Mouse (Mus musculus) kidney, adult 8-10 months (tissue): ENCODE data around the gene Cops4.

Experiments used
- DNase-seq, 2 experiments: peaks; one replicate each; pipeline ENCODE4 v3.0.0; 2022

Cops4 gene

DNA sequence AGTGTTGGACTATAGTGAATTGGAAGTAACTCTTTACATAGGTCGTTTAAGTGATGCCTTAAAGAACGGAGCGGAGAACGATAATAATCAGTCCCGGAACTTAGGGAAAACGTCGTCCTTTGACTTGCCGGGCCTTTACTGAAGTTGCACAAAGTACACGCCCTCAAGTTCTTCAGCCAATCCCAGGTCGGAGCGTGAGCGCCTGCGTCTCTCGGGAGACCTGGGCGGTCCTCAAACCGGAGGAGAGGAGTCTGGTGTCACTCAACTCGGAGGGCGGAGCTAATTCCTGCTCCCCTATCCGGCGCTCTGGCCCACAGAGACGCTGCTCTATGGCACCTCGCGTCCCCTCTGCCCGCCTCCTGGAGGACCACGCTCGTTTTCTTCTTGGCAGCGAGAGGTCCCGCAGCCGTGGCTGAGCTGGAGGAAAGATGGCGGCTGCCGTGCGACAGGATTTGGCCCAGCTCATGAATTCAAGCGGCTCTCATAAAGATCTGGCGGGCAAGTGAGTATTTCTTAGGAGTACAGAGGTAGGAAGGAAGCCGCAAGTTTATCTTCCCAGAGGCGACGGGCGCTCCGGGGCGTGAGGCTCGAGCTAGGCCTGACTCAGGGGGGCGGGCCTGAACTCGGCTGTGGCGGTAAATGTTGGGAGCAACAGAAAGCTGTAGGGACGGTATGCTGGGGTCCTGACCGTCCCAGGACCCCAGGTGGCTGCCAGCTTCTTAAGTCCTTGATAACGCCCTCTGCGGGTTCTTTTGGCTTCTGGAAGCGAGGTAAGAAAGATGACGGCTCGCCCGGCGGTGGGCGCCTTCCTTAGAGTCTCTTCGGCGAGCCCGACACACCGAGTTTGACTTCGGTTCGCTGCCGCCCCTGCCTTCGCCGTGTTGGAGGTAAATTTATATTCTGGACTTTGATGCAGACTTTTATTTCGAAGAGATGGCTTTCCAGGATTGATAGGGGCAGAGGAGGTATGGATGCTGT is at the start of gene Cops4:
Gene Cops4 (plus strand): TSS at position 261 of the 978 bp plus-strand sequence.
- peak; percentile 98 to 99 for DNase-seq

DNA sequence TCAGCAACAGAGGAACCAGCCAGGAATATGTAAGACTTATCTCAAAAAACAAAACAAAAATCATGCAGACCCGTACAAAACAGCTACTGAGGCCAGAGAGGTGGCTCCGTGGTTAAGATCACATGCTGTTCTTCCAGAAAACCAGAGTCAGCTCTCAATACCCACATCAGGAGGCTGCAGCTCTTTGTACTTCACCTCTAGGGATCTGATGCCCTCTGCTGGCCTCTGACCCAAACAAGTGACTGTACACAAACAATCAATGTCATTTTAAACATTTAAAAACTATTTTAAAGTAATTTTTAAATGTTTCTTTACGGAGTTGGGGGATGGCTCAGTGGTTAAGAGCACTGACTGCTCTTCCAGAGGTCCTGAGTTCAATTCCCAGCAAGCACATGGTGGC is 41.8 kb upstream of the Cops4 start:
- no peak for DNase-seq

DNA sequence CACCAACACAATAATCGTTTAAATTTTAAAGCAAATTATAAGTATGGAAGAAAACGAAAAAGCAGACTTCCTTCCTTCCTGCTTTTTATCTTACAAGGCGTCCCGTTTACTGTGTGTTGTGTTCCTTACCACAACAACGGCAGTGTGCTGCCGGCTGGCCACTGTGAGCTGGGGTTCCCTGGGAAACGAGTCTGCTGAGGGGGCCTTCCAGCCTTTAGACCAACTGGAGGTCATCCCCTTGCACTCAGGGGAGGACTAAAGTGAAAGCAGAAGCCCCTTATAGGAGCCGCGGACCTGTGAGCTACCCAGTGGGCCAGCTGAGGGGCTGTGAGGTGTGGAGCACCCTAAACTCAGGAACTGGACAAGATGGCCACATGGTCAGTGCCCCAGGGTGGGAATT is 40.5 kb upstream of the Cops4 start:
- DNase-seq: no peak

DNA sequence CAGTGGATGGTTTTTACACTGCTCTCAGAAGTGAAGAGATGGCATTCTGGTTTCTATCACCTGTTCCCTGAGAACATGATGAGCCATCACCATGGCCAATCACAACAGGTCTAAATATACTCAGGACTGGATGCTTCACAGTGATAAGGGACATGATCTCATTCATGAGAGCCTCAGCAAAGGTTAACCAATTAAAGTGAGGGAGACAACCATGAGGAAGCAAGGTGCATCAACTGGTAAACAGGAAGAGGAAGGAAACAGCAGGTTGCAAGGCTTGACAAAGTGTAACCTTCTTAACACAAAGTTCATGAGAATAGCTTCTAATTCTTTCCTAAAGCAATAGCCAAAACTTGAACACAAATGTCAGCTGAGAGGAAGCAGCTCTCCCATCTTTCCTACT is 34.5 kb upstream of the Cops4 start:
- no peak for DNase-seq

DNA sequence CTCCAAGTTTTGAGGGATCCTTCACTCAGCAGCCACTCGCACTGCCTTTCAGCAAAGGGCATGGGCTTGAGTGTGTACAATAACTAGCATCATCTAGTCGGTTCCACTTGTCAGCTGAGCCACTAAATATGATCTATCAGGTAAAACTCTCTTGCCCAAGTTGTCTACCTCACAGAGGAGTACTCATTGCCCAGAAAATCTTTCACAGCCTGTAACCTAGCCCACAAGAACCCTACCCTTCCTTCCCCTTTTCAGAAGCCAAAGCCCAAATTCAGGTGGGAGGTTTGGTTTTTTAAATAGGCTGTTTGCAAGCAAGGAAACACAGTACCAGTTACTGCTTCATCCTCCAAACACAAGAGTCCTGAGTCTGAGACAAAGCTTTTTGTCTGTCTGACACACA is 31.0 kb upstream of the Cops4 start:
- DNase-seq: no peak

DNA sequence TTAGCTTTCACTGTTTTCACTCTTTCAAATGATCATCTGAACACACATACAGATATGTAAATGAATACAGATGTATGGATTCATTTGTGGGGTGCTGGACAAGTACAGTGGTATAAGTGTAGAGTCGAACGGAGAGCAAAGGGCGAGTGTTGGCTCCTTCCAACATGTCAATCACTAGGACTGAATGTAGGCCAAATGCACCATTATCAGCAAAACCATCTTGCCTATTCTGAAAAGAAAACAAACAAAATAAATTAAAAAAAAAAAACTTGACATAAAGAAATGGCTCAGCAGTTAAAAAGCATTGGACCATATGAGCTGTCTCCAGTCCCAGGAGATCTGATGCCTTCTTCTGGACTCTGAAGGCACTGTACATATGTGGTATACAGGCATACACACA is 29.9 kb upstream of the Cops4 start:
- DNase-seq: no peak

DNA sequence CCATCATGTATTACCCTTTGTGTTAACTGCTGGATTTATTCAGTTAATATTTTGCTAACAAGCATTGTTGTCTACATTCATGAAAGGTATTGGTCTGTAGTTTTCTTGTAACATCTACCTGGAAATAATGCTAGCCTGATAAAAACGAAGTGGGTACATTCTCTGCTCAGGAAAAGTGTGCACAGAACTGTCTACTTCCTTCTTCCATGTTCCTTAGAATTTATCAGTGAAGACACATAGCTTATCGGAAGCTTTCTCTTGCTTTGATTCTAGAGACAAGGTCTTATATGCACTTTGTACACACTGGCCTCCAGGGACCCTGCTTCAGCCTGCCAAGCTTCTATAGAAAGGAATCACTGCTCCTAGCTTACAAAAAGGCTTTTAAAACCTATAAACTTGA is 28.8 kb upstream of the Cops4 start:
- DNase-seq: no peak

DNA sequence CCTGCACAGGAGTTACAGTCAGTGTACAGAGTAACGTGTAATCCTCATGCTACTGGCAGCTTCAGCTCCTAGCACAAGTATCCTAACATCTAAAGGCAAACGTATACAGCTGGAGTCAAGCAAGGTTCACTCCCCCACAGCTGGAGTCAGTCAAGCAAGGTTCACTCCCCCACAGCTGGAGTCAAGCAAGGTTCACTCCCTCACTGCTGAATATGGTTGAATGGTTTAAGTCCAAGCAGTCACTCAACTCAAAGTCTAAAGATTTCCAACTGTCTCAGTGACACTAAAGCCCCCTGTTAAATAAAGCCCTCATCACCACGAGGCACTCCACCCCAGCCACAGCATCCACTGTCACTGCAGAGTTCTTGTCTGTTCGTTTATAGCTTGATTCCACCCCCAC is 26.4 kb upstream of the Cops4 start:
- DNase-seq: no peak

DNA sequence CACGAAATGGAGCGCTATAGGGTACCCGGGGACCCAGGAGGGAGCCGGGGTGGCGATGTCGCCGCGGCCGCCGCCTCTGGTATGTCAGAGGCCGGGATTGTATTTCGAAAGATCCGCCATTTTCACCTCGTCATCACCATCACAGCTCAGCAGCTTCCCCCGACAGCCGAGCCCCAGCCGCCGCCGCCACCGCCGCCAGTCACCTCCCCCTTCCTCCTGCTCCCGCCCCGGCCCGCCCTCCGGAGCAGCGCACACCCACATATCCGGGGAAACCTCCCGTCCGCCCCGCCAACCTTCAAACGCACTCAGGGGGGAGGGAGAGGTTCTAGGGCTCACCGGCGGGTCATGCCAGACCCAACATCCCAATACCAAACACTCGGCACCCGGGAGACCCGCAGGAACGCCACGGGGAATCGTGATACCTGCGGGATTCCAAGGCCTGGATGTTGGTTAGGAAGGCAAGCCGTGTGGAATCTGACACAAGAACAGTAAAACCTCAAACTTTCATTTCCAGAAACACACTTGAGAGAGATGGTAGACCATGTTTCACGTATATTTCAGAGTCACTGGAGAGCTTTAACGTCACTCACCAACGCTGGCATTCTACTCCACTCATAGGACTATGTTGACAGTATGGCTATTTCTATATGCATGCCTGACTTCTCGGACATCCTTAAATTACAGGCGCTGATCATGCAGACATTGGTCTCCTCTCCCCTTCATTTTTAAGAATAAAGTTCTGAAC is 19.5 kb upstream of the Cops4 start:
- peak; percentile 77 to 80 for DNase-seq

DNA sequence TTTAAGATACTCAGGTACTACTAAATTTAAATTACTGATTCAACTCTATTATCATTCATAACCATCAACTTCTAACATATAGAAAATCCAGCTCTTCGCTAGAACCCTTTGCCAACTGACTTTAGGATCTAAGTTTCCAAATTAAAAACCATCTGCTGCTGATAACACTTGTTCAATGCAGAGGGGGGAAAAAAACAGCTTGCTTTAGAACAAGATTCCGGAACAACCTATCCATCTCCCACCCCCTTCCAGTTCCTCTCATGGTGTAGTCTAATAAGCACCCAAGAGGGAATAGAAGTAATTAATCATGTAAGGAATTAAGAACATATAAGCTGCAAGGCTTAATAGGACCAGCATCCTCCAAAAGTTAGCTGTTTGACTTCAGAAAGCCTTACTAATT is 18.9 kb upstream of the Cops4 start:
- no peak for DNase-seq

DNA sequence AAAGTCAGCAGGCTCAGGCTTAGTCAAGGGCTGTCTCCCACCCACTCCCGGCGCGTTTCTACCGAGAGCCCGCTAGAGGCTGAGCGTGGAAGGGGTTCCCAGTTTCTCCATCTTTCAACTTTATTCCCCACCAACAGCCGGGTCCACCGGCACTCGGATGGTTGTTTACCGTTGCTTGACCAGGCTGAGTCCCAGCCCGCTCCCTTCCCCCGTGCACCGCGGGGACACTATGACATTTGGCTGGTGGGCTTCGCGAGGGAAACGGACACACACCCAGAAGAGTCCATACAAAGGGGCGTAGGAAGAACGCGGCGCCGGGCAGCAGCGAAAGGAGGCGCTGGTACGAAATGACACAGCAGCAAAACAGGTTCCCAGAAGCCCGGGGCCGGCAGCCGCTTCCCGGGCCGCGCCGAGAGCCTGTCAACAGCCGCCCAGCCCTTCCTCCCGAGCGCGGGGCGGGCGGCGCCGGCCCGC is 18.2 kb upstream of the Cops4 start:
- peak in 1 of 2 experiments; percentile 19 for DNase-seq

DNA sequence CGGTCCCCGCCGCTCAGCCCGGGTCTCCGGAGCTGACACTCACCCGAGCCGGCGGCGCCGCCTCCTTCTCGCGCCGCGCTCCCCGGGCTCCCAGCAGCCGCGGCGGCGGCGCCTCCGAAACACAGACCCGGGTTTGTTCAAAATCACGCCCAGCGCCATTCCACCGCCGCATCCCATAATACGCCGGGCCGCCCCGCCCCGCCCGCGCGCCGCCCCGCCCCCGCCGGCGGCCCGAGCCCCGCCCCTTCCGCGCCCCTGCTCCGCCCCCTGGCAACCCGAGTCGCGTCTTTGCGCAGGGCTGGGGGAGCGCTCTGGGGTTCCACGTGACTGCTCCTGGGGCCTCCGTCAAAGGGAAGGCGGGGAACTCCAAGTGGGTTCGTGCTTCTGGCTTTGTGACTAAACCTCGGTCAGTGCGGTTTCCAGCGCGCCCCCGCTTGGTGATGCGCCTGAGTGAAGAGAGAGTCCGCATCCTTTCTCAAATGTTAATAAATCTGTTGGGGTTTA is 17.6 kb upstream of the Cops4 start, which contains the start of gene Lin54:
Gene Lin54 (minus strand): TSS at position 182 of the 504 bp plus-strand sequence.
- DNase-seq: peak; percentile 84

DNA sequence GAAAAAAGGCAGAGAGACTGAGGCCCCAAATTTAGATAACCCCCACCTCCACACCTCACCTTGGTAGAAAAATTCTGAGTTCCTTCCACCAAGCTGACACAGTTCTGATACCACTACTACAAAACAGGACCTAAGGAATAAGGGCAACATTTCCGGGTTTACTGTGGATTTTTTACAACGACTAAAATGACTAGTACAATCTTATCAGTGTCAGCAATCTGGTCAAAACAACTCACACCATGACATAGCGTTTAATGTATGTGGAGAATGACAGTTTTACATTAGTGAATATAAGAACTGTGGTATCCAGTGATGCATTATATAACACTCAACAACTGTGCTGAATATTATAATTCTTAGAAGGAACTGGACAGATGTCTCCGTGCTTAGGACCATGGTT is 16.8 kb upstream of the Cops4 start:
- no peak for DNase-seq

DNA sequence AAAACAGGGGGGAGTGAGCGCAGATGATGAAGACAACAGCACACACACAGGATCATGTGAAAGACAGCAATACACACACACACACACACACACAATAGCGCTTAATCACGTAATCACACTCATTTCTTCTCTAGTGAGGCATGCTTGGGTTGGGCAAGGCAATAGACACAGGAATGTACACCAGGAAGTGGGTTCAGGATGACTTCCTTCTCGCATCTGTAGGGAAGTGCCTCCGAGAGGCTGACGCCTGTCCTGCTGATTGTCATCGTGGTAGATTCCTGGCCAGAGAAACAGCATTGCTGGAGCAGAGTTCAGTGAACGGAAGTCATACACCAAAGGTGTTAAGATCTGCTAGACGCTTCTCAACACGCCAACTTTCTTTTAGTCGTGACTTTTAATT is 8.9 kb upstream of the Cops4 start:
- no peak for DNase-seq

DNA sequence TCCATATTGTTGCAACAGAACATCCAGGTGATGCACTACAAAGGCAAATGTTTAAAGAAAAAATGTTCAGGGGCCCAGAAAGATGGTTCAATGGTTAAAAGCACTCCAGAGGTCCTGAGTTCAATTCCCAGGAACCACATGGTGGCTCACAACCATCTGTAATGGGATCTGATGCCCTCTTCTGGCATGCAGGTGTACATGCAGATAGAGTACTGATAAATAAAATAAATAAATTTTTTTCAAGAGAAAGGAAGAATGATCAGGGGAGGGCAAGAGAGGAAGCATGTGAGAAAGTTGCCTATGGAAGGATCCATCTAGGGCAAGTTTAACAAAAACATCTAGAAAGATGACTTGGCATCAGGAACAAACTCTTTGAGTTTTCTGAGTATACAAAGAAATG is 5.5 kb upstream of the Cops4 start:
- no peak for DNase-seq

DNA sequence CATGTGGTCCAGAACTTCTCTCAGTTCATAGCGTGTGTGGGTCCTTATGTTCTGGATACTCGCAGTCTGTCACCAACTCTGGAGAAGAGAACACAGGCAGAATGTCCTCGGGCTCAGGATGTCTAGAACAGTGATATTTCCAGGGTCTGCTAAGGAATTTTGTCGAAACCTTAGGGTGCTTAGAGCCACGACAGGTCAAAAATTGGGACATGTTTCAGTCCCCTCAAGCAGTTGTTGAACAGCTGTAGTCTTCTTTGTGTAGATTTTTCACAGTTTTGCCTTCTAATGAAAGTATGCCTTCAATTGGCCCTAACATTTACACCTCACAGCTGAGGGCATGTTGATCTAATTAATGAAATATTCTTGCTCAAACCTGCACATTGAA is 910 bp downstream of the Cops4 start:
- DNase-seq: no peak

DNA sequence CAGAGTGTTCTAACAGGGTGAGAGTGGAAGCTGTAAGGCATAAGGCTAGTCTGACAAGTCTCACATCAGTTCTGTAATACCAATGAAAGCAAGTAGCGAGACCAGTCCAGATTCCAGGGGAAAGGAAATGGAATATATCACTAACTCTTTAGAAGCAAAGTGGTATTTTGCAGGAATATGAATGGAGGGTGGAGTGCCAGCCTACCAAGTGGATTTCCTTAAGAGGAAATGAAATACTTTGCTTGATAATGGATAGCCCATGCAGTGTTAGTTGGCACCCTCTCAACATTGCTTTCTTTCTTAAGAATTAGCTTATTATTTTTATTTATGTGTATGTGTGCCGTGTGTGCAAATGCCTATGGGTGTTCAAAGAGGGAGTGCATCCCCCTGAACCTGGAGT is 2.1 kb downstream of the Cops4 start:
- no peak for DNase-seq

DNA sequence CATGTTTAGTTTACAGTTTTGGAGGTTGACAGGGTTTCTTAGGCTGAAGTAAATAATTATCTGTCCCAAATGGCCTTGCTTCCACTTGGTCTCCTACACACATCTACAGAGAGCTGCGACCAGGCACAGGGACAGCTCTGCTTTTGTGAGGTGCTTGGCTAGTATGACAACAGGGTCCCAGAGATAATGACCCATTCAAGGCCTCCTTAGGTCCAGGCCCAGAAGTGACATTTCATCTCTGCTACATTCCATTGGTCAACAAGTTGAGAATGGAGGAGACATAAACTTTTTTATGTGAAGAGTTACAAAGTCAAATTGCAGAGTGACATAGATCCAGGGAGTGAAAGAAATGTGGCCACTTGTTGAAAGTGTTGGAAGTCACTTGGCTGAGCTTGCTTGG is 5.2 kb downstream of the Cops4 start:
- DNase-seq: no peak

DNA sequence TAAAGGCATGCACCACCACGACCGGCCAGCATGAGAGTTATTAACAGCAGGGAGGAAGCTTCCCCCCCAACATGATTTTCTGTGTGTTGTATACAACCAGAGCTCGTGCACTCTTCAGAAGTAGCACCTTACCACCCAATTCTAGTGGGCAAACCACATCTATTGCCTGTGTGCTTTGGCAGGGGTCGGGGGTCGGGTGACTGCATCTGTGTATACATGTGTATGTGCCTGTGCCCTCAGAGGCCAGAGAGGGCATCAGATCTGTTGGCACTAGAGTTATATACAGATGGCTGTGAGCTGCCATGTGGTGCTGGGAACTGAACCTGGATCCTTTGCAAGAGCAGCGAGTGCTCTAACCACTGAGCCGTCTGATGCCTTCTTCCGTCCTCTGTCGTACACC is 6.8 kb downstream of the Cops4 start:
- DNase-seq: no peak

DNA sequence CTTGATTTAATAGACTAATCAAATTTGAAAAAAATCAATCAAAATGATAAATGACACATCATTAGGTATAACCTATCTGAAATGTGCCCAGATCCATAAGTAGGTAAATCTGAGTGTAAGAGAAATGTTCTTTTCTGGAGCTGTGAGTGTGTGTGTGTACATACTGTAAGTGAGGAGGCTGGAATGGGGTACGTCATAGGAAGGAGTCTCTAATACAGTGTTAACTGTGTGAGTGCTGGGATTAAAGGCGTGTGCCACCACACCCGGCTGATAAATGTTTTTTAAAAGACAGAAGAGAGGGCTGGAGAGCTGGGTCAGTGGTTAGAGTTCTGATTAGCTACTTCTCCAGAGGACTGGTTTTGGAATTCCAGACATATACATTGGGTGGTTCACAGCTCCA is 7.5 kb downstream of the Cops4 start:
- DNase-seq: no peak

DNA sequence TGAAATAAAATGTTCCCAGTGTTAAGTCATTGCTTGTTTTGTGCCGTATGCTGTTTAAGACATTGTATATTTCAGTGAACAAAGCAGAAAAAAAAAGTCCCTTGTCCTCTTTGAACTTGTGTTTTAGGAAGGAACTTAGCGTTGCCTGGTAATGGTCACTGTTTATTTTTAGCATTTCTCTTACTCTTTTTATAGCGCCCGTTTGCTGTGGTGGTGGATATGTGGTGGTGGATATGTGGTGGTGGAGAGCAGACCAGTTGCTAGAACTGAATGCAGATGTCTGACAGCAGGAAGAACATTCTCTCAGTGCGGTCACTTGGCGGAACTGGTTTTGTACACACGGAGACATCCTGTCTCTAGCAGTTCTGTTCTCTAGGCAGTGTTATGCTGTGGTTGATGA is 8.1 kb downstream of the Cops4 start:
- DNase-seq: no peak

DNA sequence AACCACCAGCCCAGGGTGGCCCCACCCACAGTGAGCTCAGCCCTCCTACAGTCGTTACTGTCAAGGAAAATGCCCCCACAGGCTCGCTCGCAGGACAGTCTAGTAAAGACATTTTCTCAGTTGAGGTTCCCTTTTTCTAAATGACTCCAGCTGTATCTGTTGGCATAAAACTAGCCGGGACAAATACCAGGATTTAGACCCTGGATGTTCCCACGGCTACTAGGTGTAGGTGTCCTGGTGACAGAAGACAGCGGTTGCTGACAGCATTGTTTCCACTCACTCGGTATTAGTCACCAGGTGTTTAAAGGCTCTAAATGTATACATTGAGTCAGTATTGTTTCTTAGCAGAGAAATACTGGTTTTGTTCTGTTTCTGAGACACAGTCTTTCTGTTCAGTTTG is 17.7 kb downstream of the Cops4 start:
- no peak for DNase-seq

DNA sequence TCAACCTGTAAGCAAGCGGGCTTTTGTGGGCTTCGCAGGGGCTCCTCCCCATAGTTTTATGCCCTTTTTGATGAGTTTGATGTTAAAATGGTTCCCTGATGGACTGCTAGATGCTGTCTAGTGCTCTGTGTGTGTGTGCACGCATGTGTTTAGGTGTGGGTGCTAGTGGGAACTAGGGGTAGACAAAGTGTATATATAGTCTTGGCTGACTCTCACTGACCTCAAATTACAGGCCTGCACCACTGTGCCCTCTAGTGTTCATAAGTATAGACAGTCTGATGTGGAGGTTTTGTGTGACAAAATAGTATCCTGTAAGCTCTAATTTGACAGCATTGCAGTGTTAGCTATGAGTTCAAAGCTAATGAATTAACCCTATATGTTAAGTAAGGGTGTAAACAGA is 18.5 kb downstream of the Cops4 start:
- peak in 1 of 2 experiments; percentile 16 for DNase-seq
